8 mouse cellular contexts compared by ENCODE assay signal in the genomic region with DNA sequence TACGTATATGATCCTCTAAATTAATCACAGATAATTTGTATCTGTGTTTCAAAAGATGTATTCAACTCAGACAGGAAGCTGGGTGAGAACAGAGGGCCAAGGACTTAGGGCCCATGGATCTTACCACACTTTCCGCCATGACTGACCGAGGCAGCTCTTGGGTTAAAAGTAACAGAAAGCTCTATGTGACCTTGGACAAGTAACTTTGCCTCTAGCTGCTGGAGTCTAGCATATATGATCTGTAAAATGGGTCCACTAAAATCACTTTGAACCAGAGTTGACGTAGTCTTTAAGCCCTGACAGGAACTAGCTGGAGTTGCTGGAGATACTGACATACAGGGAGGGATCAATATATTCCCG. TPM values are rescaled to one million over a fixed set of nuclear protein-coding genes. Genes with fewer than 3 reads are reported as not detected.
DNase-seq lines count a peak whose midpoint lies in the region; ATAC-seq and TF ChIP-seq lines count a peak whose summit lies in the region.

No protein-coding gene starts in this region.

- TF ChIP-seq CTCF in lung, adult 2 months (IDR thresholded peaks at IDR 0.05; ENCODE audit: insufficient read depth, low read length) = no peak

- peaks cover 71% of the 10 kb centered on the region for H3K27me3 ChIP-seq in forebrain, embryonic 10.5 days (ENCODE audit: poor library complexity, severe bottlenecking)
- H3K27me3 ChIP-seq in intestine, embryonic 14.5 days (replicated peaks; ENCODE audit: control insufficient read depth, insufficient read depth, low read length) = no peaks in the 10 kb centered on the region

- no peak for TF ChIP-seq POLR2A in lung, adult 2 months (IDR thresholded peaks at IDR 0.05; ENCODE audit: borderline replicate concordance, extremely low read depth, low read depth, low read length)

- H3K9ac ChIP-seq in intestine, embryonic 14.5 days (ENCODE audit: low read length) = peak overlapping the region; percentile 77

- no peak overlapping the region for H3K27ac ChIP-seq in forebrain, embryonic 10.5 days
- 0 out of 2 replicates have a peak overlapping the region, but pooled peaks have one; percentile 33 for H3K27ac ChIP-seq in intestine, embryonic 14.5 days (ENCODE audit: low read depth)

- H3K9me3 ChIP-seq in forebrain, embryonic 10.5 days = no peaks in the 10 kb centered on the region
- no peaks in the 10 kb centered on the region for H3K9me3 ChIP-seq in intestine, embryonic 14.5 days (ENCODE audit: control insufficient read depth, low read length)

- H3K4me3 ChIP-seq in lung, adult 2 months (replicated peaks; ENCODE audit: extremely low read depth, low read depth, low read length) = peak overlapping the region; percentile 47
- peak overlapping the region; percentile 71; the same call in 1 of the 2 replicates for H3K4me3 ChIP-seq in forebrain, embryonic 10.5 days
- peak overlapping the region; percentile 79 for H3K4me3 ChIP-seq in intestine, embryonic 14.5 days (ENCODE audit: low read depth, low read length)

- no peaks in the 10 kb centered on the region for H3K36me3 ChIP-seq in forebrain, embryonic 10.5 days (replicated peaks)
- no peaks in the 10 kb centered on the region for H3K36me3 ChIP-seq in intestine, embryonic 14.5 days (ENCODE audit: control insufficient read depth, insufficient read depth, low read length)

- 49% methylated on average over 5 of the region's 5 CpGs for WGBS in lung, adult 2 months
- WGBS in forebrain, embryonic 10.5 days = 49% methylated on average over 5 of the region's 5 CpGs
- 38% methylated on average over 5 of the region's 5 CpGs for WGBS in intestine, embryonic 14.5 days

- ATAC-seq in intestine, embryonic 14.5 days (replicated peaks; ENCODE audit: low FRiP score, low TSS enrichment, low read depth) = no peak
- ATAC-seq in activated CD4-positive, CD25-positive, alpha-beta regulatory T cell, adult 4 months = no peak

- H3K4me1 ChIP-seq in lung, adult 2 months (ENCODE audit: control insufficient read depth, insufficient read depth, low read length) = peaks cover 15% of the 10 kb centered on the region
- H3K4me1 ChIP-seq in forebrain, embryonic 10.5 days = peaks cover 28% of the 10 kb centered on the region
- H3K4me1 ChIP-seq in intestine, embryonic 14.5 days (replicated peaks; ENCODE audit: control insufficient read depth, insufficient read depth, low read length) = peaks cover 14% of the 10 kb centered on the region

- DNase-seq in lung, adult 2 months = no peak
- no peak for DNase-seq in lung, postnatal 10 days
- no peak for DNase-seq in forebrain, embryonic 10.5 days (ENCODE audit: extremely low spot score, low spot score)
- DNase-seq in intestine, embryonic 14.5 days (ENCODE audit: low spot score) = no peak
- peak; percentile 60 for DNase-seq in naive thymus-derived CD4-positive, alpha-beta T cell, adult 2 months (ENCODE audit: low read depth)
- DNase-seq in adrenal gland, postnatal 4 days (ENCODE audit: low spot score in 2 of 2) = no peak
- no peak for DNase-seq in T-cell, adult 2 months (ENCODE audit: low spot score)

- H3K4me2 ChIP-seq in intestine, embryonic 14.5 days (ENCODE audit: low read length) = peak overlapping the region; percentile 51

RNA-seq across cellular contexts. Expression of a gene that starts 1.5 kb away (rescaled TPM):
- 44.8 and 47.3 TPM in 2 replicates for polyA plus RNA-seq in lung, adult 2 months (2012; rRNA removed)
- polyA plus RNA-seq in forebrain, embryonic 10.5 days (2016; fragmentation: Nextera tagmentation; extraction: Ambion mirVana) = 5.7 and 5.8 TPM in 2 replicates
- 24.4 and 28.7 TPM in 2 replicates for polyA plus RNA-seq in intestine, embryonic 14.5 days (2014; fragmentation: Nextera tagmentation; extraction: Ambion mirVana)
- 1 to 10 TPM; 4.0 to 8.2 TPM for polyA plus RNA-seq in activated CD4-positive, CD25-positive, alpha-beta regulatory T cell, adult 4 months (2017; shearing (Covaris generic))
- 100 to 1,000 TPM; 214 to 231 TPM for total RNA-seq in adrenal gland, postnatal 4 days (2021)

RNA-seq across cellular contexts. Expression of a gene that starts 43.1 kb away (rescaled TPM):
- polyA plus RNA-seq in lung, adult 2 months (2012; rRNA removed) = 0.71 and 1.1 TPM in 2 replicates
- 0.77 TPM in 2 replicates for polyA plus RNA-seq in forebrain, embryonic 10.5 days (2016; fragmentation: Nextera tagmentation; extraction: Ambion mirVana)
- polyA plus RNA-seq in intestine, embryonic 14.5 days (2014; fragmentation: Nextera tagmentation; extraction: Ambion mirVana) = 1.6 and 1.7 TPM in 2 replicates
- under 1 TPM; 0.16 to 0.29 TPM for polyA plus RNA-seq in activated CD4-positive, CD25-positive, alpha-beta regulatory T cell, adult 4 months (2017; shearing (Covaris generic))
- 1 to 10 TPM; 5.6 to 8.2 TPM for total RNA-seq in adrenal gland, postnatal 4 days (2021)
